16 mouse cellular contexts compared by ENCODE assay signal in the genomic region with DNA sequence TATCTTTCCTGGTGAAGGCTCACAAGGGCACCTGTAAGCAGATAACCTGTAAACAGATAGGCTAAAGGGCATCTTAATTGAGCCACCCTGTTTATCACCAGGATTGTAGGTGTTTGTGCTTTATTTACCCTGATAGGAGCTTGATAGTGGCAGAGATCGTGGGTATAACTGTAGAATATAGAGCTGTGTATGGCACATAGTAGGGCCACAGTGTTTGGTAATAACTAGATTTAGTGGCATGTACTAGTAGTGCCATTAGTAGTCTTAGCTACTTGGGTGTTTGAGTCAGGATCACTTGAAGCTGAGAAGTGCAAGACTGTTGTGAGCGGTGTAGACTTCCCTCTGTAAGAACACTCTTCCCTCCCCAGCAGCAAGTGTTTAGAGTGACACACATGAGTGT. TPM values are rescaled to one million over a fixed set of nuclear protein-coding genes. Genes with fewer than 3 reads are reported as not detected.
DNase-seq lines count a peak whose midpoint lies in the region; ATAC-seq and TF ChIP-seq lines count a peak whose summit lies in the region.
"Had no signal": no experiment of that assay in that cellular context is flagged by ENCODE, and none has a peak within 500 bp of the region (broad histone marks: within the 10 kb centered on the region; RNA-seq: fewer than 3 reads in every experiment).

No protein-coding gene starts in this region.

- peaks cover 13% of the 10 kb centered on the region for H3K36me3 ChIP-seq in heart, adult 2 months (ENCODE audit: control insufficient read depth, insufficient read depth, low read length)
- H3K36me3 ChIP-seq in limb, embryonic 12.5 days: peaks cover 52% of the 10 kb centered on the region
- H3K36me3 ChIP-seq in limb, embryonic 10.5 days: peaks cover 56% of the 10 kb centered on the region
- H3K36me3 ChIP-seq in hindbrain, embryonic 16.5 days (ENCODE audit: control insufficient read depth, insufficient read depth, low read length): peaks cover 17% of the 10 kb centered on the region
- H3K36me3 ChIP-seq in neural tube, embryonic 15.5 days: peaks cover 32% of the 10 kb centered on the region

- H3K9ac ChIP-seq in heart, adult 2 months (ENCODE audit: low read depth, low read length): peak overlapping the region; percentile 35; the same call in 1 of the 2 replicates
- 0 out of 2 replicates have a peak overlapping the region, but pooled peaks have one; percentile 18 for H3K9ac ChIP-seq in limb, embryonic 12.5 days (replicated peaks)
- H3K9ac ChIP-seq in hindbrain, embryonic 16.5 days (ENCODE audit: low read depth, low read length): no peak overlapping the region
- H3K9ac ChIP-seq in neural tube, embryonic 15.5 days (replicated peaks): no peak overlapping the region

- 87% methylated on average over 2 of the region's 2 CpGs for WGBS in heart, adult 2 months
- 100% methylated on average over 2 of the region's 2 CpGs for WGBS in limb, embryonic 12.5 days
- 95% methylated on average over 2 of the region's 2 CpGs for WGBS in limb, embryonic 10.5 days
- WGBS in hindbrain, embryonic 16.5 days: 100% methylated on average over 2 of the region's 2 CpGs
- WGBS in neural tube, embryonic 15.5 days: 97% methylated on average over 2 of the region's 2 CpGs

- no peak for TF ChIP-seq CTCF in heart, adult 2 months (IDR thresholded peaks at IDR 0.05)

- H3K4me1 ChIP-seq in heart, adult 2 months (ENCODE audit: control insufficient read depth, insufficient read depth, low read length): no peaks in the 10 kb centered on the region; the same call in 1 of the 2 replicates
- peaks cover 16% of the 10 kb centered on the region for H3K4me1 ChIP-seq in limb, embryonic 12.5 days (replicated peaks)
- peaks cover 25% of the 10 kb centered on the region for H3K4me1 ChIP-seq in limb, embryonic 10.5 days
- H3K4me1 ChIP-seq in hindbrain, embryonic 16.5 days (ENCODE audit: control insufficient read depth, insufficient read depth, low read depth, low read length): peaks cover 25% of the 10 kb centered on the region
- peaks cover 38% of the 10 kb centered on the region for H3K4me1 ChIP-seq in neural tube, embryonic 15.5 days

- TF ChIP-seq POLR2A in heart, adult 2 months (IDR thresholded peaks at IDR 0.05; ENCODE audit: insufficient read depth, low read depth, low read length): no peak

- H3K9me3 ChIP-seq in limb, embryonic 12.5 days: no peaks in the 10 kb centered on the region
- H3K9me3 ChIP-seq in limb, embryonic 10.5 days (replicated peaks): no peaks in the 10 kb centered on the region
- H3K9me3 ChIP-seq in hindbrain, embryonic 16.5 days (ENCODE audit: control insufficient read depth, low read length): no peaks in the 10 kb centered on the region
- H3K9me3 ChIP-seq in neural tube, embryonic 15.5 days (replicated peaks): no peaks in the 10 kb centered on the region

- 0 out of 2 replicates have a peak overlapping the region, but pooled peaks have one; percentile 82 for H3K4me2 ChIP-seq in limb, embryonic 12.5 days
- 0 out of 2 replicates have a peak overlapping the region, but pooled peaks have one; percentile 14 for H3K4me2 ChIP-seq in hindbrain, embryonic 16.5 days (ENCODE audit: low read length)
- peak overlapping the region; percentile 97 for H3K4me2 ChIP-seq in neural tube, embryonic 15.5 days

- ATAC-seq in limb, embryonic 12.5 days (ENCODE audit: insufficient number of reproducible peaks, insufficient read depth, low FRiP score, low TSS enrichment, low read depth): no peak
- ATAC-seq in hindbrain, embryonic 16.5 days: no peak
- ATAC-seq in neural tube, embryonic 15.5 days (ENCODE audit: low FRiP score): no peak
- ATAC-seq: lung, postnatal 0 days had no signal

- DNase-seq in heart, adult 2 months: no peak
- DNase-seq in heart, postnatal 4 days: no peak
- no peak for DNase-seq in limb, embryonic 10.5 days (ENCODE audit: low spot score)
- no peak for DNase-seq in cerebellum, adult 11-12 months
- DNase-seq in gastrocnemius, adult 8-10 months (ENCODE audit: low spot score in 2 of 2): no peak
- DNase-seq: adrenal gland, postnatal 10 days; cerebellum, adult 2 months; gastrocnemius, adult 2 months; kidney, adult 11 months; right cerebral cortex, postnatal 4 days; thymus, postnatal 4 days had no signal

- TF ChIP-seq EP300 in heart, adult 2 months (IDR thresholded peaks at IDR 0.05; ENCODE audit: insufficient read depth, low read depth, low read length): no peak

- H3K27me3 ChIP-seq in heart, adult 2 months (ENCODE audit: control insufficient read depth, insufficient read depth, low read length): no peaks in the 10 kb centered on the region
- no peaks in the 10 kb centered on the region for H3K27me3 ChIP-seq in limb, embryonic 12.5 days
- no peaks in the 10 kb centered on the region for H3K27me3 ChIP-seq in limb, embryonic 10.5 days (ENCODE audit: low read depth, poor library complexity, severe bottlenecking)
- H3K27me3 ChIP-seq in hindbrain, embryonic 16.5 days (replicated peaks; ENCODE audit: control insufficient read depth, insufficient read depth, low read length): no peaks in the 10 kb centered on the region
- H3K27me3 ChIP-seq in neural tube, embryonic 15.5 days (replicated peaks): no peaks in the 10 kb centered on the region

- no peak overlapping the region for H3K27ac ChIP-seq in heart, adult 2 months
- H3K27ac ChIP-seq in limb, embryonic 12.5 days: no peak overlapping the region
- H3K27ac ChIP-seq in limb, embryonic 10.5 days: no peak overlapping the region
- no peak overlapping the region for H3K27ac ChIP-seq in hindbrain, embryonic 16.5 days (ENCODE audit: low read depth, low read length)
- H3K27ac ChIP-seq in neural tube, embryonic 15.5 days (replicated peaks): no peak overlapping the region
- H3K27ac ChIP-seq: gastrocnemius, adult 2 months; left cerebral cortex, adult 2 months had no signal

- intact Hi-C loops in heart, adult 2 months (cut with DNase I): loop anchor here (5.0 to 10.0 kb wide), 3 partner anchors 70 to 235 kb away; a partner anchor contains a TSS

- H3K4me3 ChIP-seq in heart, adult 2 months: no peak overlapping the region
- H3K4me3 ChIP-seq in limb, embryonic 12.5 days (replicated peaks): no peak overlapping the region
- H3K4me3 ChIP-seq in limb, embryonic 10.5 days: no peak overlapping the region
- no peak overlapping the region for H3K4me3 ChIP-seq in hindbrain, embryonic 16.5 days (ENCODE audit: low read length)
- H3K4me3 ChIP-seq in neural tube, embryonic 15.5 days (replicated peaks): no peak overlapping the region
- H3K4me3 ChIP-seq: gastrocnemius, adult 2 months; left cerebral cortex, adult 2 months had no signal

- H3K79me2 ChIP-seq in heart, adult 2 months (replicated peaks; ENCODE audit: control insufficient read depth, insufficient read depth, low read length): 0 out of 2 replicates have a peak, but pooled peaks cover 1% of the 10 kb centered on the region

RNA-seq across cellular contexts. Expression of a gene that starts 2.1 kb away (rescaled TPM):
- 100 to 1,000 TPM in 1 of 2 experiments, 10 to 100 TPM in 1; 79.9 to 106 TPM for total RNA-seq in heart, adult 2 months (2021)
- polyA plus RNA-seq in heart, adult 2 months (2012; rRNA removed): 28.0 and 67.3 TPM in 2 replicates
- 10 to 100 TPM; 81.9 to 98.9 TPM for total RNA-seq in heart, postnatal 4 days (2021)
- polyA plus RNA-seq in limb, embryonic 12.5 days (2016; fragmentation: Nextera tagmentation; extraction: Ambion mirVana): 122 and 127 TPM in 2 replicates
- polyA plus RNA-seq in limb, embryonic 10.5 days (2016; fragmentation: Nextera tagmentation; extraction: Ambion mirVana): 99.5 and 116 TPM in 2 replicates
- polyA plus RNA-seq in hindbrain, embryonic 16.5 days (2015; fragmentation: Nextera tagmentation; extraction: Ambion mirVana): 118 and 127 TPM in 2 replicates
- 123 and 131 TPM in 2 replicates for polyA plus RNA-seq in neural tube, embryonic 15.5 days (2015; fragmentation: Nextera tagmentation; extraction: Ambion mirVana)
- total RNA-seq in gastrocnemius, adult 8-10 months (2022): 10 to 100 TPM; 29.0 to 38.6 (median 35.3) TPM

RNA-seq across cellular contexts. Expression of a gene that starts 2.2 kb away (rescaled TPM):
- total RNA-seq in heart, adult 2 months (2021): 100 to 1,000 TPM; 151 to 173 TPM
- 27.9 and 62.9 TPM in 2 replicates for polyA plus RNA-seq in heart, adult 2 months (2012; rRNA removed)
- 10 to 100 TPM; 38.2 to 38.7 TPM for total RNA-seq in heart, postnatal 4 days (2021)
- polyA plus RNA-seq in limb, embryonic 12.5 days (2016; fragmentation: Nextera tagmentation; extraction: Ambion mirVana): 9.0 and 9.3 TPM in 2 replicates
- polyA plus RNA-seq in limb, embryonic 10.5 days (2016; fragmentation: Nextera tagmentation; extraction: Ambion mirVana): 10.0 and 11.6 TPM in 2 replicates
- polyA plus RNA-seq in hindbrain, embryonic 16.5 days (2015; fragmentation: Nextera tagmentation; extraction: Ambion mirVana): 69.0 and 73.3 TPM in 2 replicates
- polyA plus RNA-seq in neural tube, embryonic 15.5 days (2015; fragmentation: Nextera tagmentation; extraction: Ambion mirVana): 67.4 and 72.5 TPM in 2 replicates
- 10 to 100 TPM; 77.0 to 85.2 (median 83.0) TPM for total RNA-seq in gastrocnemius, adult 8-10 months (2022)

Comparison
In these comparisons a context has a peak if more than half of its experiments do, and no peak if none do; other contexts are left out.
1. H3K9ac ChIP-seq: peak in heart, adult 2 months (single experiment) and limb, embryonic 12.5 days (single experiment); none in hindbrain, embryonic 16.5 days (single experiment) and neural tube, embryonic 15.5 days (single experiment).
2. H3K4me2 ChIP-seq: peak in every context shown above with its lines; median percentile 97 in neural tube, embryonic 15.5 days; 82 in limb, embryonic 12.5 days; 14 in hindbrain, embryonic 16.5 days.